Mouse (Mus musculus) ovary, postnatal 36 days (tissue): ENCODE results near the gene Mtus2.
"Not testable (repeated sequence)": the region's sequence is repeated elsewhere in the genome, so short reads cannot be mapped to it uniquely, and the experiment has no call there.

Experiments used
- DNase-seq: peaks from one replicate; pipeline ENCODE4 v3.0.0; 2022; ENCODE audit warnings: low spot score, mixed read lengths

Gene Mtus2

GRCm38 (mm10) chr5:147956821-147957564 lies at the start of gene Mtus2:
Gene Mtus2 (plus strand): TSS chr5:147957320.
- DNase-seq: peak; percentile 75

DNA sequence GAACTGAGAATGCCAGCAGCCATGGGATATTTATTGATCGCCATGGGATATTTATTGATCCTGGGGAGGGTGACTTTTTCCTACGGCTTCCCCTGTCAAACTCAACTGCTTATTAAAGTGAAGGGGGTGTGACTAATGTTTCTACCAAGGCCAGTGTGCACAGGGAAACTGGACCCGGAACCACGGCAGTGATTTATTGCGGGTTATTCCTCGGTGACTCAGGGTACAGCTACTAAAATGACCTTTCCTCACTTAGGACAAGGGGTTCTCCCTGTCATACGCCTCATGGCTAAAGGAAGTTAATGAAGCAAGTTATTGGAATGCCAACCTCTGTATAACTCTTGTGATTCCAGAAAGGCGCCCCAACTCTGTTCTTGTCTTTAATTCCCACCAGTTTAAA lies 49.3 kb upstream of the Mtus2 start:
- no peak for DNase-seq

DNA sequence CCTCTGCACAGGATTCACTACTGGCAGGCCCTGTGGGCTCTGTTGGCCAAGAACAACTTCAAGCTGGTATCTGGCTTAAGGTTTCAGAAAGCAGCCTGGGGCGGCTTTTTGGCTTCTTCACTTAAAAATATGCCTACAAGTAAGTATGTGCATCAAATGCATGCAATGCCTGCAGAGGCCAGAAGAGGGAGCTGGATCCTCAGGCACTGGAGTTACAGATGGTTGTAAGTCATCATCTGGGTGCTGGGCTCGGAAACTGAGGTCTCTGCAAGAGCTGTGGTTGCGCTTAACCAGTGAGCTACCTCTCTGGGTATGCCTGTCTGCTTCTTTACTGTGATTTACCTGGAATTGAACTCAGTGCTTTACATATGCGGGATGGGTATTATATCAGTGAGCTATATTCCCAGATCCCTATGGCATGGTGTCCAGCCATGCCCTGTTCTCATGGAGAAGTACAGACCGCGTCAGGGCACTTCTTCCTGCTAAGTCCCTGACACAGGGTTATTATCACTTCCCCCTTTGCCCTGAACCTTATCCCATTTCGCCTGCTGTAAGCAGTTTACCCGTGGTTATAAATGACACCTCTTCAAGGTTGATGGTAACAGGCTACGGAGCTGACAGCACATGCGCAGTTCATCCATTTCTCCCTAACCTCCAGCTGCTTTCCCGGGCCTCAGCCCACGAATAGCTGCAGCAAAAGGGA lies 46.2 kb upstream of the Mtus2 start:
- DNase-seq: peak; percentile 6

- peak; percentile 9 for DNase-seq
These were observed 45.4 kb upstream of the Mtus2 start for GRCm38 (mm10) chr5:147911744-147912143.

DNA sequence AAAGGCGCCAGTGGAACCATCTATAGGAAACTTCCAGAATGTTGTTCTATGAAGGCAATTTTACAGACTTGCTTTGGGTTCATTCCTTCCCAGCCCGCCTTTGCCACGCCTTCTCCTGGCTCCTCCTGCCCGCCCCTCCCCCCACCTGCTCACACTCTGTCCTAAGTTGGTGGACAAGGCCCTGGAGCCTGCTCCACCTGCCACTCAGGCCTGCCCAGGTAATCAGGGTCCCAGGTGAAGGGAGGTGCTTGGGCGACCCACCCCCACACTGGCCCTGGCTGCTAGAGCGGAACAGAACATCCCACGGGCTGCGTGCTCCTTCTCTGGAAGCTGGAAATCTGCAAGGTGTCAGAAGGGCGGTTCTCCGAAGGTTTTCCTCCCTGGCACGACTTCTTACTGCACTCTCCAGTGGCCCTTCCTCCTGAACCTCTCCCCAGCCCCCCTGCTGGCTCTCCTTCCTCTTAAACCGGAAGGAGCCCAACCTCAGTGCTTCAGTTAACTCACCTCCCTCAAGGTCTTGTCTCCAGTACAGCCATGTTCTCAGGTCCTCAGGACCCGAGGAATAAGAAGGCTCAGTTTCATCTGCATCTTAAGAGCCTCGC lies 43.8 kb upstream of the Mtus2 start:
- peak; percentile 13 for DNase-seq

- no peak for DNase-seq
These were observed 42.0 kb upstream of the Mtus2 start for GRCm38 (mm10) chr5:147915038-147915566.

GRCm38 (mm10) chr5:147916171-147916570 lies 40.9 kb upstream of the Mtus2 start:
- DNase-seq: peak; percentile 30

GRCm38 (mm10) chr5:147918044-147918846 lies 38.9 kb upstream of the Mtus2 start:
- DNase-seq: no peak

DNA sequence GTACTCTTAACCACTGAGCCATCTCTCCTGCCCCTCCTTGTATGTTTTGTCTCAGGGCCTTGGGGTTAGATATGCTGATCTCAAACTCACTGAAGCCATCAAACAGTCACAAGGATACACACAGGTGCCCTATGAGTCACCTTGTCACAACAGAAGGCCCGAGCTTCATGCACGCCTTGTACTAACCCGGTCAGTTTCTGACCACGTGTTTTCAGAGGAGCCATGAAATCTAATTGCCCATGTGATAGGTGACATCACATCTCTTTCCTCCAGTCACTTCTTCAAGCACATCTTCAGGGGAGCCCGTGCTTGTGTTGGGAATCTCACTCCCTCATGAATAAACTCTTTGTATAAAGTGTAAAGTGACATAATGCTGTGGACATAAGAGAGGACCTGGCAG lies 32.5 kb upstream of the Mtus2 start:
- no peak for DNase-seq

DNA sequence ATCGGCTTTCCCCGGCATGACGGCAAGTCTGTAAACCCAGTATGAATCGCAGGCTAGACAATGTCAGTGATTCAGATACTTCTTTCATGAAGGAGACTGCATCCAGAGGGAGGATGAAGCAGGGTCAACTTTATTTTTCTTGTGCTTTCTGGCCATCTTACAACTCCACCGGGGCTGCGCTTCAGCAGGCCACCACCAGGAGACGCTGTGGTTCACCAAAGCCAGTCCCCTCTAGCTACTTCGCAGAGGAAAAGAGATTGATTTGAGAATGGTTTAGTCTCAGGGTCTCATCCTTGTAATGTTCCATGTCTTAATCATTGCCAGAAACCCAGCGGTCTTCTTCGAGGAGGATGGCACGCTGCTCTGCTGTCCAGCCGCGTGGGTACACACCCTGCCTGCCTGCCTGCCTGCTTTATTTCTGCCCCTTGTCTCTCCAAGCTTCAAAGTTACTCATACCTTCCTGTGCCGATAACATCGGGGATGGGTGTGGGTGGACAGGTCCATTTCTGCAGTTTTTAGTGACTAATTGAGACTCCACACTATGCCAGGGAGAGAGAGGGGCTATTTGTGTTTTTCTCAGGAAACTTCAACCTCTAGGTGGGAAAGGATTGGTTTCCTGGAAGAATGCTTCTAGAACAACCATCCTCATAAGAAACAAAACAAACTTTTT lies 31.1 kb upstream of the Mtus2 start:
- no peak for DNase-seq

DNA sequence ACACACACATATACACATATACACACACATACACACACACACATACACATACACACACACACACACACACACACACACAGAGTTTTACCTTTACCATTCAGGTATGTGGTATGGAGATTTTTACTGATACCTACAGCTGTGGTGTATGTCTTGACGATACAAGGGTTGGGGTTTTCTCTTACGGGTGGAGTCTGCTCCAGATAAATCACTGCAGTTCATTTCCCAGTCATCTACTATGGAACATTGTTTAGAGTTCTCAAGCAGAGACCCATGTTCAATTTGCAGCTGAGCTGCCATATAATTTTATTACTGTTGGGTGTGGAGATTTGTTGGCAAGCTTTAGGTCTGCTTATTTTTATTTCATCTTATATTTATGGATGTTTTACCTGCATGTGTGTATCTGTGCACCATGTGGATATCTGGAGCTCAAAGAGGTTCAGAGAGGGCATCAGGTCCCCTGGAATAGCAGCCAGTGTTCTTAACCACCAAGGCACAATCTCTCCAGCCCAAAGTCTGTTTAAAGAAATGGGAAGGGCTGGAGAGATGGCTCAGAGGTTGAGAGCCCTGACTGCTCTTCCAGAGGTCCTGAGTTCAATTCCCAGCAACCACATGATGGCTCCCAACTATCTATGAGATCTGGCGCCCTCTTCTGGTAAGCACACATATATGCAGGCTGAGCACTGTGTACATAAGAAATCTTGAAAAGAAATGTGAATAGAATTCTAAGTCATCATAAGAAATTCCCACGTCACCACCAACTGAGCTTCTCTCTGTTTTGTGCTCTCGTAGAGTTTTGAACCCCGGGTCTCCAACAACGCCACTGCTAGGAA lies 28.2 kb upstream of the Mtus2 start:
- DNase-seq: no peak

DNA sequence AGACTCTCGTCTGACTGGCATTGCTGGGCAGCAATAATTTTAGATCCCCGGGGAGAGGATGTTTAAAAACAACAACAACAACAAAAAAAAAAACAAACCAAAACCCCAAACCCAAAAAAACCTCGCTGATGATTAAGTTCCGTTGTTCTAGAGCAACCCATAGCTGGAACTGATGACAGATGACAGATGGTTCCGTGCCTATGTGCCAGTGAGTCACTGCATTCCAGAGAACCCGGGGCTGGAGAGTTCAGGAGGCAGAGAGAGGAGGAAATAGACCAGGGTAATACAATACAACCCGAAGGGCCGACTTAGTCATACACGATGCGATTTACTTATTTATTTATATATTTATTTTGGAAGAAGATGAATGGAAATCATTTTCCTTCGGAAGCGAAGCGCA lies 22.0 kb upstream of the Mtus2 start:
- DNase-seq: no peak

GRCm38 (mm10) chr5:147939226-147939625 lies 17.9 kb upstream of the Mtus2 start:
- DNase-seq: no peak

DNA sequence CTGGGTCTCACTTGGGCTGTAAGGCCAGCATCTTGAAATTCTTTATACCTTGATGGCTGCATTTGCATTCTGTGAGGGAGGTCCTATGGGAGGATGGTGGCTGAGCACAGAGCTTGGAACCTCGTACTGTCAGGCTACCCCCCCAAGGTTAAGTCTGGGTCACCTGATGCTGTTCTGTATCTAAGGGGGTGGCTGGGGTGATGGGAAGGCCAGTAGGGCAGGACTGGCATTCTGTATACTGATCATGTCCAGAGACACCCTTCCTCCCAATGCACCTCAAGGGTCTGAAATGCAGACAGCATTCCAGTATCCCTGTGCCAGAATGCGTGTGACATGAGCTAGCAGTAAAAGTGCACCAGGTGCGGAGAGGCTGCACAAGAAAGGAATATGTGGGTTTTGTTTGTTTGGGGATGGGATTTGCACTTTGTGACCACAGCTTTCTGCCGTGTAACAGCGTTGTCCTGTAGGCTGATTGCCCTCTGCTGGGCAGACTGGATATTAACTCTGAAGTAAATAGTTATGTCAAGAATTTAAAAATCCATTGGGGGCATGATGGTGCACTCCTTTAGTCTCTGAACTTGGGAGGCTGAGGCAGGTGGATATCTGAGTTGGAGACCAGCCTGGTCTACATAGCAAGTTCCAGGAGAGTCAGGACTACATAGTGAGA lies 12.0 kb upstream of the Mtus2 start:
- no peak for DNase-seq

- DNase-seq: no peak
These were observed 7.2 kb upstream of the Mtus2 start for GRCm38 (mm10) chr5:147949881-147950280.

DNA sequence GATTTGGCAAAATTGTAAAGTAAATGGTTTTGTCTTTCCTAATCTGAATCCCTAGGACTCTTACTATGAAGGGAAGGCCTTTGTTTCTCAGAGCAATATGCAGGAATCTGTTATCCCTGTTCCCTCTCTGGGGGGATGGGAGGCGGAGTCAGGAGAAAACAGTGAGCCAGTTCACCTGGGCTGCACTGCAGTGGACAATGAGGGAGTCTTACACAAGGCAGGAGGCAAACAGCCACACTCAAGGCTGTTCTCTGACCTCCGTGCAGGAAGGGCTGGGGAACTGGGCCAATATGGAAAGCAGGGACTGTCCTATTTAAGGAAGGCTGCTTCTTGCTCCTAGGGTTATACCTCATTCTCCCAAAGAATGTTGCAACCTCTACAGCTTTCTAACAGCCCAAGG lies 5.4 kb upstream of the Mtus2 start:
- no peak for DNase-seq

DNA sequence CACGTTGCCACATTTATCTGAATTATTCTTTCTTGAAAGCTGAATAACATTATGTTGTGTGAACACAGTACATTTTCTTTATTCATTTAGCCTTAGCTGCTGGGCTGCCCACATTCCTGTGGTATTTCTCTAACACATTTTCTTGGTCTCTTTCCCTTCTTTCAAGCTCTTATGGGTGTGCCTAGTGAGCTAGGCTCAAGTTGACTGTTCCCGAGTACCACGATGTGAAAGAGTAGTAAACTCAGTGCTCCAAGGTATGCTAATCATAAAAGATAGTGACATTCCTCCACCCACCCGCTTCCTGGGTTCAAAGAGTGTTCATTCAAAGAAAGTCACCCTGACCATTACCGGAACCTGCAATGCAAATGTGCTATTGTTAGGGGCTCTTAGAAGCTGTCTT lies 3.9 kb upstream of the Mtus2 start:
- DNase-seq: not testable (repeated sequence)

DNA sequence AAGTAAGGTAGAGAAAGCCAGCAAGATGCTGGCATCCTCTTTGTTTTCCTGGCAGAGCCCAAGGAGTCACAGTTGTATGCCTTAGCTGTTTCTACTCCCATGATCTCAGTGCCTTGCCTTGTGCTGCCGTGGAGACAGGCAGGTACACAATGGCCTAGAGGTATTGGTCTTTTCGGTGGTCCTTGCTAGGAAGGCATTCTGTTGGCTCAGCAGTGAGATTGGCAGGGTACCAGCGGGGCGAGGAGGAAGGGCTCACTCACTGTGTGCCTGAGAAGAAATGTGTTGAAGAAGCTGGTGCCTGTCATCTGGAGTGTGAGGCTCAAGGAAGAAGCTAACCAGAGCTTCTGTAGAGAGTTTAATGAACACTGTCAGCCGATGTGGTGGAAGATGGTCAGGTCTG lies 1.4 kb upstream of the Mtus2 start:
- DNase-seq: no peak

GRCm38 (mm10) chr5:147956421-147956820 lies 699 bp upstream of the Mtus2 start:
- no peak for DNase-seq
